Mouse (Mus musculus) limb, embryonic 11.5 days (tissue): ENCODE measurements at regions not wholly inside any gene's neighbourhood (a gene's known extent, or its start where the extent isn't known, plus 50 kb on each side); places are given as distances from the start of the nearest gene placed in this dataset.

Source experiments
- ATAC-seq: fragments of 200-750 bp; cut with Nextera tagmentation; 2 replicates; pipeline ENCODE4 v1.8.0; 2017; ENCODE audit warnings: low read depth; ENCODE audit not compliant: insufficient number of reproducible peaks, low FRiP score, low TSS enrichment
- DNase-seq: peaks from one replicate; pipeline ENCODE4 v3.0.0-alpha.2; 2015; ENCODE audit warnings: low spot score
- H3K27ac ChIP-seq: fragments of 300-500 bp; sonication (generic); replicated peaks from 2 replicates; pipeline ENCODE4 v1.5.1; 2014; ENCODE audit warnings: low read depth, mild to moderate bottlenecking, low read length
- H3K27me3 ChIP-seq: fragments of 300-500 bp; sonication (generic); 2 replicates; pipeline ENCODE4 v1.6.1; 2014; ENCODE audit warnings: mild to moderate bottlenecking, low read length, mixed read lengths; ENCODE audit not compliant: control insufficient read depth, insufficient read depth
- H3K36me3 ChIP-seq: fragments of 300-500 bp; sonication (generic); 2 replicates; pipeline ENCODE4 v1.6.1; 2014; ENCODE audit warnings: mild to moderate bottlenecking, low read length, moderate library complexity, mixed read lengths; ENCODE audit not compliant: control insufficient read depth, insufficient read depth
- H3K4me1 ChIP-seq: fragments of 300-500 bp; sonication (generic); 2 replicates; pipeline ENCODE4 v1.6.1; 2014; ENCODE audit warnings: low read length, mixed read lengths; ENCODE audit not compliant: control insufficient read depth, insufficient read depth
- H3K4me2 ChIP-seq: fragments of 300-500 bp; sonication (generic); 2 replicates; pipeline ENCODE4 v1.6.1; 2014; ENCODE audit warnings: low read depth, mild to moderate bottlenecking, moderate library complexity; ENCODE audit not compliant: severe bottlenecking
- H3K4me3 ChIP-seq: fragments of 300-500 bp; sonication (generic); 2 replicates; pipeline ENCODE4 v1.5.1; 2014; ENCODE audit warnings: low read depth, low read length
- H3K9ac ChIP-seq: fragments of 300-500 bp; sonication (generic); 2 replicates; pipeline ENCODE4 v1.6.1; 2014; ENCODE audit warnings: mild to moderate bottlenecking, low read length
- H3K9me3 ChIP-seq: fragments of 300-500 bp; sonication (generic); 2 replicates; pipeline ENCODE4 v1.6.1; 2016; ENCODE audit warnings: low read length; ENCODE audit not compliant: control insufficient read depth
- WGBS: fragments of 180-500 bp; shearing (Covaris S2); extraction: QIAGEN DNeasy Blood & Tissue Kit; methylation state at CpG from one replicate; pipeline ENCODE4 v1.1.7; 2014; 5-methylcytosine and 5-hydroxymethylcytosine counted together

DNA sequence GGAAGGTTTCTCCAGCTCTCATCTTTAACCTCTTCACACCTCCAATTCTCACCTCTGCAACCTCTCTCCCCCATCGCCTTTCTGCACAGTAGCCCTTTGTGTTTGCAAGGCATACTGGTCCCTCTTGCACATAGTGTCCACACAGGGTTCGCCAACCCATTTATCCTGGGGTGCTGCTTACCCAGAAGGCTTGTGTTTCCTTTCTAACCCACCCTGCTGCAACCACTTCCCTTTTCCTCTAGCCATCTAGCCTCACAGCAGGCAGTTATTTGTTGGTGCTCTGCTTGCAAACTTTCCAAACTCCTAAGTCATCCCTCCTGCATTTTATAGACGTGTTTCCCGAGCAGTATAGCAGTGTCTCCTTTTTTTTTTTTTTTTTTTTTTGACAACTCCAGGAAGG lies 74.7 kb upstream of the Syt6 start:
- Histone ChIP-seq H3K4me2 (no peak overlapping the region), H3K27me3 (no peaks in the 10 kb centered on the region), H3K27ac (no peak overlapping the region), H3K9me3 (no peaks in the 10 kb centered on the region), H3K36me3 (no peaks in the 10 kb centered on the region), H3K4me3 (no peak overlapping the region), H3K4me1 (no peaks in the 10 kb centered on the region), H3K9ac (no peak overlapping the region)
- DNase-seq (no peak), ATAC-seq (no peak)
- WGBS: 60% methylated on average over 4 of the region's 4 CpGs

DNA sequence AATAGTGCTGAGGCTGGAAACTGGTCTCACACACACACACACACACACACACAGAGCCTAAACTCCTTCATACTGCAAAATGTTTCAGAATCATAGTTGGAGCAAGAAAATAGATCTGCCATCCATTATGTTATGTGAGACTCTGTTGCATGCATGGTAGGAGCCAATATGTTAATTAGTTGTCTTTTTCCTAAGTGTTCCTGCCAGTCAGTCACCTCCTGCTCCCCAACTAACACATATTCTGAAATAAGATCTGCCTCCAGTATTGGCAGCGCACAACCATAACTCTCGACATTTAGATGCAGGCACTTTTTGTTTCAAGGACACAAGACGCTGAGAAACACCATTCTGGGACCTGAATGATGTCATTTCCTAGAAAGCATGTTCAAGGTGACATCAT lies 70.9 kb upstream of the Syt6 start:
- 89% methylated on average over 3 of the region's 3 CpGs for WGBS
- H3K9me3 ChIP-seq: no peaks in the 10 kb centered on the region
- no peak overlapping the region for H3K9ac ChIP-seq
- H3K36me3 ChIP-seq: no peaks in the 10 kb centered on the region
- H3K27ac ChIP-seq: no peak overlapping the region
- no peak for ATAC-seq
- no peak for DNase-seq
- H3K4me1 ChIP-seq: no peaks in the 10 kb centered on the region
- H3K27me3 ChIP-seq: no peaks in the 10 kb centered on the region
- no peak overlapping the region for H3K4me3 ChIP-seq
- H3K4me2 ChIP-seq: no peak overlapping the region

DNA sequence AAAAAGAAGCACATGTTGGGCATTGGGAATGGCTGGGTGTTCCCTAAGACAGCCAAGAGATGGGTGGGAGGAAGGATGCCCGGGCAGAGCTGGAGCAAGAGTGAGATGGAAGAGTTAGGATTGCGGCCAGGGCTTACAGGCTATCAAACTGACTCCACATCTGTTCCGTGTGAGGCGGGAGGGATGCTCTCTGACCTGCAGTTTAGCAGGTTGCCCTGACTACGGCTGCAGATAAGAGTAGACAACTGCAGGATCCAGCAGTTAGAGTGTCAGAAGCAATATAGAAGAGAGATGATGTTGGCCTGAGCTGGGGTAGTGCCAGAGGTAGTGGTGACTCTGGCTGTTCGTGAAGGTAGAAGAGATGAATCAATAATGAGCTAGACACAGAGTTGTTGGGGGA lies 61.6 kb upstream of the Syt6 start:
- no peaks in the 10 kb centered on the region for H3K36me3 ChIP-seq
- no peak overlapping the region for H3K27ac ChIP-seq
- no peaks in the 10 kb centered on the region for H3K27me3 ChIP-seq
- DNase-seq (no peak), ATAC-seq (no peak)
- H3K9me3 ChIP-seq: no peaks in the 10 kb centered on the region
- no peak overlapping the region for H3K9ac ChIP-seq
- WGBS: 64% methylated on average over 6 of the region's 6 CpGs
- H3K4me2 ChIP-seq: no peak overlapping the region
- no peak overlapping the region for H3K4me3 ChIP-seq
- H3K4me1 ChIP-seq: no peaks in the 10 kb centered on the region

DNA sequence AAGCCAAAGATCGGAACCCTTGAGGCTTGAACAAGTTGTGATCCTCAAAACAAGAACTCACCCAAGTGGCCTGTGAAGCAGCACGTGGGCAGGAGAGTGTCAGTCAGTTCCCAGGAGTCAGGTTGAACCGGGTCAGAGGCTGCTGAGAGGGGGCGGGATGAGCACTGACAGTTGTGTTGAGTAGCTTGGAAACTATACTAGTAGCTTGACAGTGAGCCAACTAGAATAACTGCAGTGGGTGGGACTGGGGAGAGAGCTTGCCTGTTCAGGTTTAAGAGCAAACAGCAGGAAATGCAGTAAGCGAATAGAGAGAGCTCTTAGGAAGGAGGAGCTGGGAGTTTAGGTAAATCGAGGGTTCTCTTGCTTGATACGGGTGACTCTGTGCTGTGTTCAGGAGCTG lies 61.0 kb upstream of the Syt6 start:
- no peak for ATAC-seq
- Histone ChIP-seq H3K4me2 (no peak overlapping the region), H3K36me3 (no peaks in the 10 kb centered on the region), H3K4me1 (no peaks in the 10 kb centered on the region), H3K4me3 (no peak overlapping the region), H3K9ac (no peak overlapping the region), H3K27ac (no peak overlapping the region), H3K9me3 (no peaks in the 10 kb centered on the region), H3K27me3 (no peaks in the 10 kb centered on the region)
- no peak for DNase-seq
- 68% methylated on average over 7 of the region's 7 CpGs for WGBS

- Histone ChIP-seq H3K4me2 (no peak overlapping the region), H3K36me3 (no peaks in the 10 kb centered on the region), H3K4me3 (no peak overlapping the region), H3K27me3 (no peaks in the 10 kb centered on the region), H3K9ac (no peak overlapping the region), H3K27ac (no peak overlapping the region), H3K9me3 (no peaks in the 10 kb centered on the region), H3K4me1 (no peaks in the 10 kb centered on the region)
- ATAC-seq: no peak
- no peak for DNase-seq
- WGBS: 41% methylated on average over 5 of the region's 5 CpGs
These were observed 59.1 kb upstream of the Syt6 start for GRCm38 (mm10) chr3:103515946-103516345.

GRCm38 (mm10) chr3:103517376-103518304 lies 57.4 kb upstream of the Syt6 start:
- 71% methylated on average over 8 of the region's 8 CpGs for WGBS
- Histone ChIP-seq H3K4me1 (no peaks in the 10 kb centered on the region), H3K27ac (no peak overlapping the region), H3K4me3 (no peak overlapping the region), H3K4me2 (no peak overlapping the region), H3K36me3 (no peaks in the 10 kb centered on the region), H3K9ac (no peak overlapping the region; the same call in 1 of the 2 replicates), H3K9me3 (no peaks in the 10 kb centered on the region), H3K27me3 (no peaks in the 10 kb centered on the region)
- no peak for DNase-seq
- no peak for ATAC-seq

- Histone ChIP-seq H3K4me2 (no peak overlapping the region), H3K27me3 (no peaks in the 10 kb centered on the region), H3K36me3 (no peaks in the 10 kb centered on the region), H3K4me3 (no peak overlapping the region), H3K4me1 (no peaks in the 10 kb centered on the region), H3K9ac (no peak overlapping the region), H3K27ac (no peak overlapping the region), H3K9me3 (no peaks in the 10 kb centered on the region)
- WGBS: 85% methylated on average over 2 of the region's 2 CpGs
- ATAC-seq (no peak), DNase-seq (no peak)
These were observed 56.4 kb upstream of the Syt6 start for GRCm38 (mm10) chr3:103518624-103519023.
